Mouse (Mus musculus) embryonic facial prominence, embryonic 15.5 days (tissue): Measurements from ENCODE around the gene Robo1. TPM values are rescaled to one million over a fixed set of nuclear protein-coding genes. Genes with fewer than 3 reads are reported as not detected.

Experiments used
- ATAC-seq: fragments of 200-750 bp; cut with Nextera tagmentation; 2 replicates; pipeline ENCODE4 v1.8.0; 2017; ENCODE audit warnings: low read depth, moderate TSS enrichment; ENCODE audit not compliant: insufficient number of reproducible peaks, low FRiP score, low TSS enrichment
- H3K27ac ChIP-seq: fragments of 300-500 bp; sonication (generic); replicated peaks from 2 replicates; pipeline ENCODE4 v1.5.1; 2015; ENCODE audit warnings: mild to moderate bottlenecking, inconsistent platforms
- H3K27me3 ChIP-seq: fragments of 300-500 bp; sonication (generic); 2 replicates; pipeline ENCODE4 v1.6.1; 2015; ENCODE audit warnings: inconsistent platforms
- H3K36me3 ChIP-seq: fragments of 300-500 bp; sonication (generic); 2 replicates; pipeline ENCODE4 v1.6.1; 2015; ENCODE audit warnings: mild to moderate bottlenecking, inconsistent platforms
- H3K4me1 ChIP-seq: fragments of 300-500 bp; sonication (generic); 2 replicates; pipeline ENCODE4 v1.6.1; 2015; ENCODE audit warnings: inconsistent platforms
- H3K4me2 ChIP-seq: fragments of 300-500 bp; sonication (generic); replicated peaks from 2 replicates; pipeline ENCODE4 v1.6.1; 2015; ENCODE audit warnings: mild to moderate bottlenecking, inconsistent platforms
- H3K4me3 ChIP-seq: fragments of 300-500 bp; sonication (generic); replicated peaks from 2 replicates; pipeline ENCODE4 v1.5.1; 2015; ENCODE audit warnings: mild to moderate bottlenecking, inconsistent platforms
- H3K9ac ChIP-seq: fragments of 300-500 bp; sonication (generic); 2 replicates; pipeline ENCODE4 v1.6.1; 2015; ENCODE audit warnings: inconsistent platforms
- H3K9me3 ChIP-seq: fragments of 300-500 bp; sonication (generic); replicated peaks from 2 replicates; pipeline ENCODE4 v1.6.1; 2016; ENCODE audit warnings: inconsistent platforms
- WGBS: fragments of 180-500 bp; shearing (Covaris S2); methylation state at CpG from one replicate; pipeline ENCODE4 v1.1.7; 2015; 5-methylcytosine and 5-hydroxymethylcytosine counted together
- polyA plus RNA-seq: library from polyadenylated mRNA; unstranded; fragments of >200 nt; fragmentation: Nextera tagmentation; extraction: Ambion mirVana; gene quantifications from 2 replicates; pipeline ENCODE4 v1.2.1, GENCODE M21; 2015

Robo1 gene
- polyA plus RNA-seq, 1 experiment from 2014 or later = 36.9 TPM

- Histone ChIP-seq H3K36me3 (no peaks in the 10 kb centered on the region), H3K9ac (no peak overlapping the region), H3K4me1 (no peaks in the 10 kb centered on the region), H3K4me2 (no peak overlapping the region), H3K9me3 (no peaks in the 10 kb centered on the region), H3K4me3 (no peak overlapping the region), H3K27ac (no peak overlapping the region), H3K27me3 (no peaks in the 10 kb centered on the region)
- ATAC-seq = no peak
- WGBS = 76% methylated on average over 1 of the region's 1 CpGs
Observed at GRCm38 (mm10) chr16:72383566-72383965, 75.5 kb downstream of the Robo1 start.

- ATAC-seq = no peak
- Histone ChIP-seq H3K27ac (no peak overlapping the region), H3K4me1 (no peaks in the 10 kb centered on the region), H3K4me2 (no peak overlapping the region), H3K4me3 (no peak overlapping the region), H3K27me3 (no peaks in the 10 kb centered on the region), H3K36me3 (no peaks in the 10 kb centered on the region), H3K9me3 (no peaks in the 10 kb centered on the region), H3K9ac (no peak overlapping the region)
- WGBS = 77% methylated on average over 3 of the region's 3 CpGs
Observed at GRCm38 (mm10) chr16:72393512-72393911, 85.4 kb downstream of the Robo1 start.

GRCm38 (mm10) chr16:72398811-72399210 is 90.7 kb downstream of the Robo1 start:
- H3K4me3 ChIP-seq = no peak overlapping the region
- H3K36me3 ChIP-seq = no peaks in the 10 kb centered on the region
- no peaks in the 10 kb centered on the region for H3K9me3 ChIP-seq
- no peaks in the 10 kb centered on the region for H3K27me3 ChIP-seq
- no peak overlapping the region for H3K4me2 ChIP-seq
- H3K9ac ChIP-seq = no peak overlapping the region
- 52% methylated on average over 5 of the region's 5 CpGs for WGBS
- H3K27ac ChIP-seq = no peak overlapping the region; the same call in 1 of the 2 replicates
- no peak for ATAC-seq
- H3K4me1 ChIP-seq = no peaks in the 10 kb centered on the region

GRCm38 (mm10) chr16:72402381-72402780 is 94.3 kb downstream of the Robo1 start:
- H3K36me3 ChIP-seq = no peaks in the 10 kb centered on the region
- no peaks in the 10 kb centered on the region for H3K9me3 ChIP-seq
- no peak for ATAC-seq
- 19% methylated on average over 9 of the region's 9 CpGs for WGBS
- no peaks in the 10 kb centered on the region for H3K4me1 ChIP-seq
- no peak overlapping the region for H3K4me3 ChIP-seq
- H3K27me3 ChIP-seq = no peaks in the 10 kb centered on the region
- H3K4me2 ChIP-seq = peak overlapping the region; percentile 1; the same call in 1 of the 2 replicates
- no peak overlapping the region for H3K9ac ChIP-seq
- no peak overlapping the region for H3K27ac ChIP-seq

- no peaks in the 10 kb centered on the region for H3K27me3 ChIP-seq
- H3K27ac ChIP-seq = no peak overlapping the region
- H3K9me3 ChIP-seq = no peaks in the 10 kb centered on the region
- no peaks in the 10 kb centered on the region for H3K4me1 ChIP-seq
- H3K4me3 ChIP-seq = no peak overlapping the region
- no peak overlapping the region for H3K4me2 ChIP-seq
- 19% methylated on average over 1 of the region's 1 CpGs for WGBS
- ATAC-seq = no peak
- H3K9ac ChIP-seq = no peak overlapping the region
- no peaks in the 10 kb centered on the region for H3K36me3 ChIP-seq
Observed at GRCm38 (mm10) chr16:72409820-72410219, 101.7 kb downstream of the Robo1 start.

GRCm38 (mm10) chr16:72411669-72412270 is 103.7 kb downstream of the Robo1 start:
- Histone ChIP-seq H3K4me3 (no peak overlapping the region), H3K9ac (no peak overlapping the region), H3K27me3 (no peaks in the 10 kb centered on the region), H3K4me2 (no peak overlapping the region), H3K36me3 (no peaks in the 10 kb centered on the region), H3K27ac (no peak overlapping the region), H3K9me3 (no peaks in the 10 kb centered on the region), H3K4me1 (no peaks in the 10 kb centered on the region)
- no peak for ATAC-seq
- whole genome bisulfite sequencing = 46% methylated on average over 5 of the region's 5 CpGs

GRCm38 (mm10) chr16:72412879-72413278 is 104.8 kb downstream of the Robo1 start:
- no peak overlapping the region for H3K27ac ChIP-seq
- H3K4me3 ChIP-seq = no peak overlapping the region
- 56% methylated on average over 7 of the region's 7 CpGs for WGBS
- H3K4me1 ChIP-seq = no peaks in the 10 kb centered on the region
- no peaks in the 10 kb centered on the region for H3K27me3 ChIP-seq
- H3K4me2 ChIP-seq = no peak overlapping the region
- ATAC-seq = no peak
- no peaks in the 10 kb centered on the region for H3K9me3 ChIP-seq
- H3K9ac ChIP-seq = no peak overlapping the region
- H3K36me3 ChIP-seq = no peaks in the 10 kb centered on the region

GRCm38 (mm10) chr16:72419328-72420066 is 111.4 kb downstream of the Robo1 start:
- Histone ChIP-seq H3K4me2 (no peak overlapping the region), H3K27me3 (no peaks in the 10 kb centered on the region), H3K9ac (no peak overlapping the region), H3K4me3 (no peak overlapping the region), H3K36me3 (no peaks in the 10 kb centered on the region), H3K9me3 (no peaks in the 10 kb centered on the region), H3K27ac (no peak overlapping the region), H3K4me1 (no peaks in the 10 kb centered on the region)
- WGBS = 67% methylated on average over 5 of the region's 5 CpGs
- ATAC-seq = no peak

- H3K9ac ChIP-seq = no peak overlapping the region
- H3K27me3 ChIP-seq = no peaks in the 10 kb centered on the region
- no peak for ATAC-seq
- H3K4me1 ChIP-seq = no peaks in the 10 kb centered on the region
- WGBS = 80% methylated on average over 4 of the region's 4 CpGs
- no peaks in the 10 kb centered on the region for H3K36me3 ChIP-seq
- H3K9me3 ChIP-seq = no peaks in the 10 kb centered on the region
- no peak overlapping the region for H3K27ac ChIP-seq
- H3K4me2 ChIP-seq = no peak overlapping the region
- no peak overlapping the region for H3K4me3 ChIP-seq
Observed at GRCm38 (mm10) chr16:72422426-72422825, 114.3 kb downstream of the Robo1 start.

- H3K27me3 ChIP-seq = no peaks in the 10 kb centered on the region
- no peak overlapping the region for H3K4me3 ChIP-seq
- no peak for ATAC-seq
- H3K4me2 ChIP-seq = no peak overlapping the region
- no peaks in the 10 kb centered on the region for H3K9me3 ChIP-seq
- H3K36me3 ChIP-seq = no peaks in the 10 kb centered on the region
- 0 out of 2 replicates have a peak, but pooled peaks cover 5% of the 10 kb centered on the region for H3K4me1 ChIP-seq
- no peak overlapping the region for H3K27ac ChIP-seq
- H3K9ac ChIP-seq = no peak overlapping the region
Observed at GRCm38 (mm10) chr16:72434396-72434795, 126.3 kb downstream of the Robo1 start.

- no peaks in the 10 kb centered on the region for H3K27me3 ChIP-seq
- no peak overlapping the region for H3K9ac ChIP-seq
- no peaks in the 10 kb centered on the region for H3K4me1 ChIP-seq
- H3K36me3 ChIP-seq = no peaks in the 10 kb centered on the region
- H3K4me2 ChIP-seq = no peak overlapping the region
- no peaks in the 10 kb centered on the region for H3K9me3 ChIP-seq
- H3K27ac ChIP-seq = no peak overlapping the region
- no peak overlapping the region for H3K4me3 ChIP-seq
- ATAC-seq = no peak
- 57% methylated on average over 18 of the region's 18 CpGs for WGBS
Observed at GRCm38 (mm10) chr16:72444428-72445135, 136.5 kb downstream of the Robo1 start.
